Mouse (Mus musculus) lung, postnatal 0 days (tissue): ENCODE data around the gene Krt10. TPM values are rescaled to one million over a fixed set of nuclear protein-coding genes. Genes with fewer than 3 reads are reported as not detected.

Experiments used
- ATAC-seq: fragments of 200-750 bp; cut with Nextera tagmentation; 2 replicates; pipeline ENCODE4 v1.8.0; 2017; ENCODE audit warnings: moderate library complexity
- DNase-seq: peaks from one replicate; pipeline ENCODE4 v3.0.0-alpha.2; 2016; ENCODE audit warnings: low spot score
- H3K27ac ChIP-seq: fragments of 300-500 bp; sonication (generic); 2 replicates; pipeline ENCODE4 v1.5.1; 2014; ENCODE audit warnings: antibody characterized with exemption, mild to moderate bottlenecking, low read length, mixed read lengths
- H3K27me3 ChIP-seq: fragments of 300-500 bp; sonication (generic); replicated peaks from 2 replicates; pipeline ENCODE4 v1.6.1; 2014; ENCODE audit warnings: low read length, mixed read lengths; ENCODE audit not compliant: insufficient read depth
- H3K36me3 ChIP-seq: fragments of 300-500 bp; sonication (generic); 2 replicates; pipeline ENCODE4 v1.6.1; 2014; ENCODE audit warnings: low read length, mixed read lengths; ENCODE audit not compliant: insufficient read depth
- H3K4me1 ChIP-seq: fragments of 300-500 bp; sonication (generic); 2 replicates; pipeline ENCODE4 v1.6.1; 2014; ENCODE audit warnings: antibody characterized with exemption, low read depth, low read length, mixed read lengths; ENCODE audit not compliant: insufficient read depth
- H3K4me2 ChIP-seq: fragments of 300-500 bp; sonication (generic); replicated peaks from 2 replicates; pipeline ENCODE4 v1.6.1; 2014; ENCODE audit warnings: low read depth, mild to moderate bottlenecking, low read length, moderate library complexity, mixed read lengths
- H3K4me3 ChIP-seq: fragments of 300-500 bp; sonication (generic); 2 replicates; pipeline ENCODE4 v1.5.1; 2014; ENCODE audit warnings: low read depth, low read length
- H3K9ac ChIP-seq: fragments of 300-500 bp; sonication (generic); replicated peaks from 2 replicates; pipeline ENCODE4 v1.6.1; 2014; ENCODE audit warnings: low read depth, mild to moderate bottlenecking
- H3K9me3 ChIP-seq: fragments of 300-500 bp; sonication (generic); 2 replicates; pipeline ENCODE4 v1.6.1; 2016; ENCODE audit warnings: low read length, mixed read lengths
- CTCF ChIP-seq: IDR thresholded peaks from 2 replicates; pipeline ENCODE4 v1.5.1; 2016; ENCODE audit warnings: antibody characterized with exemption, mild to moderate bottlenecking
- EP300 ChIP-seq: IDR thresholded peaks from 2 replicates; pipeline ENCODE4 v1.6.1; 2016; ENCODE audit warnings: antibody characterized with exemption, mild to moderate bottlenecking, control low read depth
- WGBS: fragments of 180-500 bp; shearing (Covaris S2); extraction: QIAGEN DNeasy Blood & Tissue Kit; methylation state at CpG from one replicate; pipeline ENCODE4 v1.1.7; 2014; 5-methylcytosine and 5-hydroxymethylcytosine counted together
- polyA plus RNA-seq: library from polyadenylated mRNA; unstranded; fragments of >200 nt; fragmentation: Nextera tagmentation; extraction: Ambion mirVana; gene quantifications from 2 replicates; pipeline ENCODE4 v1.2.1, GENCODE M21; 2015

Krt10 gene
- polyA plus RNA-seq = 18.4 and 19.6 TPM in 2 replicates

DNA sequence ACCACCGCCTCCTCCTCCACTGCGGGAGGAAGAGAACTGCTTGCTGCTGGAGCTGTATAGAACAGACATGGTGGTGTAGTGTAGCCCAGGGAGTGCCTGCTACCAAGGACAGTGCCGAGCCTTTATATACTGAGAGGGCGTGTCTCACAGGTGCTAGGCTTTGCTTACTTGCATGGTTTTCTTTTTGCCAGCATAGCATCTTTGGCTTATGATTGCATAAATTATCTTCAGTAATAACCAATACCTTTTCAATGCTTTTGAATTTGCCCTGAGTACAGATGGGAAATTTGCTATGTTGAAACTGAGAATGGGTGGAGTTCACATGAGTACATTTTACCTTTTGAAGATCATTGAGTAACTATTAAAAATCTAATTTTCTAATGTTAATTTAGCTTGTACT is at the start of gene Krt10:
Krt10 (minus strand) TSS at position 101 of the 400 bp plus-strand sequence.
- Histone ChIP-seq H3K9ac (no peak within 1 kb of the TSS), H3K4me3 (no peak within 1 kb of the TSS), H3K9me3 (no peaks in the 10 kb centered on the region), H3K27me3 (no peaks in the 10 kb centered on the region), H3K36me3 (no peaks in the 10 kb centered on the region), H3K27ac (no peak within 1 kb of the TSS), H3K4me2 (no peak within 1 kb of the TSS), H3K4me1 (no peaks in the 10 kb centered on the region)
- TF ChIP-seq CTCF (no peak), EP300 (no peak)
- no peak for ATAC-seq
- no peak for DNase-seq
- 81% methylated on average over 4 of the region's 4 CpGs for WGBS

DNA sequence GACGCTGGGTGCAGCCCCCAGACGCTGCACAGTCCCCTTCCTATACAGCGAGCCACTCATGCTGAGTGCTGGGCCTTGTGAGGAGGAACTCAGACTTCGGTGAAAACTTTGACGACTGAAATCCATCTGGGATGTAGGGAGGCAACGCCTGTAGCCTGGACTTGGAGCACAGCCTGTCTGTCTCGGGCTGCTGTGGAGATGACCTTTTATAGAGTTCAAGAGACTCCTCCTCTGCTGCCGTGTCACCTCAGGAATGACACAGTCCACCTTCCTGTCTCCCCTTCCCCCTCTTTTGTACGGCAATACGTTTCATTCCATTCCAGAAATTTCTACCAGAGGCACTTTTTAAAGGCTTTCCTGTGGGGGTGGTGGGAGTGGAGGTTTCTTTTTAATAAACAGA is 48.8 kb upstream of the Krt10 start, which contains the start of gene Krt20:
Krt20 (minus strand) TSS at position 179 of the 400 bp plus-strand sequence.
- no peak for DNase-seq
- no peak for ATAC-seq

DNA sequence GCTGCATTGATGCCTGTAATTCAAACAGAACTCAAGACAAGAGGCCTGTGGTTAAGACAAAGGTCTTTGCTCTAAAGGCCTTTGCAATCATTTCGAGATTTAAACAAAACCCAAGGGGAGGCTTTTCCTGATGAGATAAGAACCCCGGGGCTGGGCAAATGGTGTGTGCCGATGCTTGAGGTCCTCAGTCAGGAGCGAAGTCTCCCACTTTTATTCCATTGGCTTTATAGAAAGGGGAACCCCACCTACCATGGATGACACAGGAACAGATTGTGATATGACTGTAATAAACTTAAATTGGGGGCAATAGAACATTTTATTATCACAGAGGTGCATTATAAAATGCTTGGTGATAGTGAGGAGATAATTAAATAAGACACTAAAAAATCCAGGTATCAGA is 47.5 kb upstream of the Krt10 start:
- Histone ChIP-seq H3K4me3 (no peak overlapping the region), H3K9me3 (no peaks in the 10 kb centered on the region), H3K9ac (no peak overlapping the region), H3K4me1 (no peaks in the 10 kb centered on the region), H3K36me3 (no peaks in the 10 kb centered on the region), H3K27me3 (no peaks in the 10 kb centered on the region), H3K4me2 (no peak overlapping the region), H3K27ac (no peak overlapping the region)
- ATAC-seq = no peak
- no peak for DNase-seq
- WGBS = 42% methylated on average over 4 of the region's 4 CpGs
- TF ChIP-seq EP300 (no peak), CTCF (no peak)

More for the DNA sequence above, 48.8 kb upstream of the Krt10 start, which contains the start of gene Krt20:
- TF ChIP-seq EP300 (no peak), CTCF (no peak)
- WGBS = 17% methylated on average over 10 of the region's 10 CpGs
- Histone ChIP-seq H3K36me3 (no peaks in the 10 kb centered on the region), H3K27ac (no peak within 1 kb of the TSS), H3K9me3 (no peaks in the 10 kb centered on the region), H3K9ac (no peak within 1 kb of the TSS), H3K4me3 (no peak within 1 kb of the TSS), H3K4me1 (no peaks in the 10 kb centered on the region), H3K4me2 (no peak within 1 kb of the TSS), H3K27me3 (no peaks in the 10 kb centered on the region)

DNA sequence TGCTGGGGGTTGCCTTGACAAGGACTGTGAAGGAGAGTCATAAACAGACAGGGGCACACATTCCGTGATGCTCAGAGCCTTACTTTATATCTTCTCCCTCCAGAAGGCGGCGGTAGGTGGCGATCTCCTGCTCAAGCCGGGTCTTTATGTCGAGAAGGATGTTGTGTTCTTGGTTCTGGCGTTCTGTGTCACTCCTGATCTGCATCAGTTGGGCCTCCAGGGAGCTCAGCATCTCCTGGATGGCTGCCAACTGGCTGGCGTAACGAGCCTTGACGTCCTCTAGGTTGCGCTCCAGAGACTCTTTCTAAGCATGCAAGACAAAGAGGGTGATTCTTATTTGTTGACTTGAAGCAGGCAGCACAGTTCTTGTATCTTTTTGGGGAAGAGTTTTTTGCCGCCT is 41.5 kb upstream of the Krt10 start:
- DNase-seq (peak; percentile 43), ATAC-seq (no peak)
- TF ChIP-seq CTCF (peak; percentile 24; the same call in 1 of the 2 replicates), EP300 (no peak)
- 36% methylated on average over 12 of the region's 12 CpGs for WGBS
- Histone ChIP-seq H3K27ac (no peak overlapping the region), H3K9ac (no peak overlapping the region), H3K27me3 (no peaks in the 10 kb centered on the region), H3K4me1 (no peaks in the 10 kb centered on the region), H3K4me2 (no peak overlapping the region), H3K4me3 (no peak overlapping the region), H3K9me3 (no peaks in the 10 kb centered on the region), H3K36me3 (no peaks in the 10 kb centered on the region)

DNA sequence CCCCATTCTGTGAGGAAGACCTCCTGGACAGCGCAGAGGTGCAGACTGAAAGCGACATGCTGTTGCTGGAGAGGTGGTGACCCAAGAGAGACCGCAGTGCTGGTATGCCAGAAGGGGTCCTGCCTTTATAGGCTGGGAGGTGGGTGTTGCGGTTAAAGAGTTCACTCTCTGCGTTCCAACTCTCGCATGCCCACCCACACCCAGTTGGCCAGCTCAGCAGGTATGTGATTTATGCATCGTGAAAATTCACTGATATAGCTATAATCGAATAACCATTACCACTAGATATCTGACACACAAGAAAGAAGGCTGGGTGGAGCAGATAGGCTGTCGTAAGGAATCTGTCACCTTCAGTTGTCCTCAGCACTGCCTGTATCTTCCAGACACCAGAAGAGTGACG is 33.0 kb upstream of the Krt10 start, which contains the start of gene Krt12:
Krt12 (minus strand) TSS at position 101 of the 400 bp plus-strand sequence.
- no peak for TF ChIP-seq CTCF
- TF ChIP-seq EP300 = no peak
- no peak within 1 kb of the TSS for H3K9ac ChIP-seq
- no peak within 1 kb of the TSS for H3K27ac ChIP-seq
- no peak for DNase-seq
- ATAC-seq = no peak
- no peak within 1 kb of the TSS for H3K4me2 ChIP-seq
- H3K9me3 ChIP-seq = no peaks in the 10 kb centered on the region
- H3K36me3 ChIP-seq = no peaks in the 10 kb centered on the region
- H3K27me3 ChIP-seq = no peaks in the 10 kb centered on the region
- no peaks in the 10 kb centered on the region for H3K4me1 ChIP-seq
- 79% methylated on average over 10 of the region's 10 CpGs for whole genome bisulfite sequencing
- no peak within 1 kb of the TSS for H3K4me3 ChIP-seq

DNA sequence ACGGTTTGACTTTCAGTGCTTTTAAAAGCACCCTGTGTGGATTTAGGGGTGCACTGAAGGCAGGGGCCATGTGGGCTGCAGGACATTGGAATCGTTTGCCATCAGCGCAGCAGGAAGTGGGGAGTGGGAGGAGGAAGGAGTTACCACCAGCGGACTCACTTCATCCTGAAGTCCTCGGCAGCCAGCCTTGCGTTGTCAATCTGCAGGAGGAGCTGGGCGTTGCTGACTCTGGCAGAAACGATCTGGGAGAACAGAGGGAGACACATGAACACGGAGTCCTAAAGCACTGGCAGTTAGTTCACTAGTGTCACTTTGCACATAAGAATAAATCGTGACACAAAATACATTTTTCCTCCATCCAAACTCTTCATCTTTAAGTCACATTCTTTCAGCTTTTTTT is 31.4 kb upstream of the Krt10 start:
- no peak for TF ChIP-seq EP300
- TF ChIP-seq CTCF = no peak

DNA sequence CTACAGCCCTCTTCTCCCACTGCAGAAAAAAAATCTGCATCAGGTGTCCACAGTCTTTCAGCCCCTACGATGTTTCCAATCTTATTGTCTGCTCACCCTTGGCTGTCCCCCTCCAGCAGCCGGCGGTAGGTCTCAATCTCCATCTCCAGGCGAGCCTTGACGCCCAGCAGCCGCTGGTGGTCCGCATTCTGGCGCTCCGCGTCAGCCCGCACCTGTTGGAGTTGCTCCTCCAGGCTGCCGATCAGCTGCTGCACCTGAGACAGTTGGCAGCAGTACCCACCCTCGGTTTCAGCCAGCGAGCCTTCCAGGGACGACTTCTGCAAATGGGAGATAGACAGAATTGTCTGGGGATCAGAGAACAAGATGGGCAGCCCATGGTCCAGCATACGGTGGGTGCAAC is 28.7 kb upstream of the Krt10 start:
- H3K27ac ChIP-seq = no peak overlapping the region
- 66% methylated on average over 16 of the region's 16 CpGs for WGBS
- no peaks in the 10 kb centered on the region for H3K36me3 ChIP-seq
- no peaks in the 10 kb centered on the region for H3K27me3 ChIP-seq
- ATAC-seq (no peak), DNase-seq (no peak)
- no peak overlapping the region for H3K9ac ChIP-seq
- TF ChIP-seq CTCF (no peak), EP300 (no peak)
- no peak overlapping the region for H3K4me2 ChIP-seq
- no peak overlapping the region for H3K4me3 ChIP-seq
- no peaks in the 10 kb centered on the region for H3K4me1 ChIP-seq
- H3K9me3 ChIP-seq = no peaks in the 10 kb centered on the region

More for the DNA sequence above, 31.4 kb upstream of the Krt10 start:
- no peak overlapping the region for H3K27ac ChIP-seq
- H3K9ac ChIP-seq = no peak overlapping the region
- H3K4me3 ChIP-seq = no peak overlapping the region
- H3K4me2 ChIP-seq = no peak overlapping the region
- no peaks in the 10 kb centered on the region for H3K36me3 ChIP-seq
- H3K4me1 ChIP-seq = no peaks in the 10 kb centered on the region
- no peaks in the 10 kb centered on the region for H3K27me3 ChIP-seq
- DNase-seq = no peak
- ATAC-seq = no peak
- H3K9me3 ChIP-seq = no peaks in the 10 kb centered on the region
- 26% methylated on average over 10 of the region's 10 CpGs for WGBS
